Mouse (Mus musculus): ENCODE results near the gene Rab3gap2. TPM values are rescaled to one million over a fixed set of nuclear protein-coding genes. Genes with fewer than 3 reads are reported as not detected.
A peak's percentile ranks its signal among the peaks of the same experiment; 100 is the strongest.
"Not testable (repeated sequence)": the region's sequence is repeated elsewhere in the genome, so short reads cannot be mapped to it uniquely, and the experiment has no call there.

Rab3gap2 gene
- polyA plus RNA-seq, 1 experiment, result 32.8 TPM

DNA sequence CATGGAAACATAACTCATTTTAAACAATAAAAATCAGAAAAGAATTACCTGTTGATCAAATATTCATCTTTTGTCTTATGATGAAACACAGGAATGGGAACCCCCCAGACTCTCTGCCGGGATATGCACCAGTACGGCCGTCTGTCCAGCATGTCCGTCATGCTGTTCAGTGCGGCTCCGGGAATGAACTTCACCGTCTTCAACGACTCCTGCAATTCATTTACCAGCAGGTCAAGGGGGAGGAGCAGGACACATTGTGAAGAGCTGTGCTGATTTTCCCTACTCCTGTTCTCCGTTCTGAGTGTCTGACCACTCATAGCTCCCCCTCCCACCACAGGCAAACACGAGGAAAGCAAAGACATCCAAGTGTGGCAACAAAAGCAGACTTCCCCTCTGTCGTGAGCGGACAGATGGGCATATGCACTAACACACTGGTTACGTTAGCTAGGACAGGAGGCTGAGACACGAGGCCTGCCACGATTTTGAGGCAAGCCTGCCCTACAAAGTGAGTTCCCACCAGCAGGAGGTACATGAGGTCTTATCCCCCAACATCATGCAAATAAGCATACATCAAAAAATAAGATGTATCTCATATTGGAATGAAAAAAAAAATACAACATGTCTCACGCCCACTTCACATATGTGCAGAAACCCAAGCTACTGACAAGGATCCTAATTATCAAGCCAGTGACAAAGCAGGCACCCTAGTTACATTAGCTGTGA is 112.1 kb downstream of the Rab3gap2 start:
- Histone ChIP-seq H3K27me3 (ENCODE audit: control insufficient read depth, insufficient read depth, low read length, poor library complexity, severe bottlenecking) (no peaks in the 10 kb centered on the region), H3K36me3 (ENCODE audit: control insufficient read depth, insufficient read depth, low read length, poor library complexity, severe bottlenecking) (peaks cover 15% of the 10 kb centered on the region), H3K27ac (ENCODE audit: insufficient read depth, low read length) (no peak overlapping the region), H3K9me3 (replicated peaks; ENCODE audit: control insufficient read depth, insufficient read depth, low read length, poor library complexity, severe bottlenecking) (no peaks in the 10 kb centered on the region), H3K9ac (ENCODE audit: low read depth, poor library complexity, severe bottlenecking) (no peak overlapping the region), H3K4me3 (ENCODE audit: low read depth, low read length) (no peak overlapping the region), H3K4me1 (ENCODE audit: control insufficient read depth, insufficient read depth, low read length) (no peaks in the 10 kb centered on the region)
- TF ChIP-seq CTCF (IDR thresholded peaks at IDR 0.05; ENCODE audit: low read depth, low read length) (no peak), EP300 (IDR thresholded peaks at IDR 0.05; ENCODE audit: insufficient read depth, low read depth, low read length) (no peak), POLR2A (IDR thresholded peaks at IDR 0.05; ENCODE audit: insufficient read depth, low read length) (no peak)

DNA sequence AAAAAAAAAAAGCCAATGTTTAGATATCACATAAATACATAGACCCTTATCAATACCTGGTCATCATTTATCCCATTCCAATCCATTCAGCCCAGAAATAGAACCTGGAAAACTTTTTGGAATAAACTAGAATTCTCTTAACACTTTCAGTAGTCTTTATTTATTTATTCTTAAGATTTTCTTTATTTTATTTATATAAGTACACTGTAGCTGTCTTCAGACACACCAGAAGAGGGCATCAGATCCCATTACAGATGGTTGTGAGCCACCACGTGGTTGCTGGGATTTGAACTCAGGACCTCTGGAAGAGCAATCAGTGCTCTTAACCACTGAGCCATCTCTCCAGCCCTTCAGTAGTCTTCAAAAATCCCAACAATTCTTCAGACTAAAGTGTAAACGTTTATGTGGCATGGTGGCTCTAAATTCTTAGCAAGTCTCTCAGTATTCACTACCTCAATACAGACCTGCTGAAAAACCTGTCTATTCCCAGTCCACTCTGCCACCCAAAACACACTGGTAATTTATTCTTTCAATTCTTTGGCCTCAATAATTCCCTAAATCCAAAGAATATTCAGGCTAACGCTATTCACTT is 123.9 kb downstream of the Rab3gap2 start:
- not testable (repeated sequence) for H3K4me3 ChIP-seq (ENCODE audit: low read depth, low read length); H3K4me1 ChIP-seq (ENCODE audit: control insufficient read depth, insufficient read depth, low read length); H3K27ac ChIP-seq (ENCODE audit: insufficient read depth, low read length); H3K27me3 ChIP-seq (ENCODE audit: control insufficient read depth, insufficient read depth, low read length, poor library complexity, severe bottlenecking); H3K9ac ChIP-seq (ENCODE audit: low read depth, poor library complexity, severe bottlenecking); H3K9me3 ChIP-seq (replicated peaks; ENCODE audit: control insufficient read depth, insufficient read depth, low read length, poor library complexity, severe bottlenecking)
- peaks cover 26% of the 10 kb centered on the region for H3K36me3 ChIP-seq (ENCODE audit: control insufficient read depth, insufficient read depth, low read length, poor library complexity, severe bottlenecking)

DNA sequence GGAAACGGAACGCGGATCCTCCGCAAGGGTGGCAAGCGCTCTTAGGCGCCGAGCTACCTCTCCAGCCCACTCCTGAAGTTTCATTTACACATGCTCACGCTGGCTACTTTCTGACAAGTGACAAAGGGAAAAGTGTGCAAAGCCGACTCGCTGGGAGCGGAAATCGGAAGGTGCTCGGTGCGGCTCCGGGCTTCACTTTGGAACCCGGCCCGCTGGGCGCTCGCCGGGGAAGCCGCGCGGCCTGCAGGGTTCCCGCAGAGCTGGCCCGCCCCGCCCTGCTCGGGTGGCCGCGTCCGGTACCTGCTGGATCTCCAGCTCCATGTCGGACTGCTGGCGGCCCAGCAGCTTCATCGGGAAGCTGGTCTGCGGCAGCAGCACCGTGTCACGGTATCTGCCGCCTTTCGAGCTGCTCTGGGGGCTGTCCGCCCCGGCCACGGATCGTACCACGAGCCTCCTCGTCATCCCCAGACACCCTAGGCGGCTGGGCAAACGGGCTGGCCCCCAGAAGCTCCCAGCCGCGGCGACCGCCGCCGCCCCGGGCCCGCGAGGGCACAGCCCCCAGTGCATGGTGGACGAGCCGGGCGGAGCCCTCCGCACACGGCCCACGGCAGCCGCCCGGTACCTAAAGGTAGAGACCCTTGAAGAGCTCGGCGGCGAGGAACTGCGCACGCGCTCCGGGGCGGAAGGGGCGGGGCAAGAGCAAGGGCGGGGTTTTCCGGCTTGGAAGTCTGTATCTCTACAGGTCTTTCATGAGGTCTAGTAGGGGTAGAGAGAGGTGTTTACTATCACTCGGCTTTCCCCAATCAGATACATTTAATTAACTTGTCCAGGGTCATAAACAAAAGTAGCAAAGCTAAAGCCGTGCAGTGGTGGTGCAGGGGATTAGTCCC is 125.0 kb downstream of the Rab3gap2 start, which contains the start of gene Iars2:
Gene Iars2 (minus strand): TSS at position 676 of the 890 bp plus-strand sequence.
- Histone ChIP-seq H3K36me3 (ENCODE audit: control insufficient read depth, insufficient read depth, low read length, poor library complexity, severe bottlenecking) (peaks cover 16% of the 10 kb centered on the region), H3K27ac (ENCODE audit: insufficient read depth, low read length) (peak within 1 kb of the TSS; percentile 51), H3K9ac (ENCODE audit: low read depth, poor library complexity, severe bottlenecking) (peak within 1 kb of the TSS; percentile 88), H3K9me3 (replicated peaks; ENCODE audit: control insufficient read depth, insufficient read depth, low read length, poor library complexity, severe bottlenecking) (no peaks in the 10 kb centered on the region; the same call in 1 of the 2 replicates), H3K4me1 (ENCODE audit: control insufficient read depth, insufficient read depth, low read length) (no peaks in the 10 kb centered on the region), H3K27me3 (ENCODE audit: control insufficient read depth, insufficient read depth, low read length, poor library complexity, severe bottlenecking) (no peaks in the 10 kb centered on the region), H3K4me3 (ENCODE audit: low read depth, low read length) (peak within 1 kb of the TSS; percentile 91)
- no peak for TF ChIP-seq CTCF (IDR thresholded peaks at IDR 0.05; ENCODE audit: low read depth, low read length)
- TF ChIP-seq EP300 (IDR thresholded peaks at IDR 0.05; ENCODE audit: insufficient read depth, low read depth, low read length), result 0 out of 2 replicates have a peak, but pooled peaks have one; percentile 7
- TF ChIP-seq POLR2A (IDR thresholded peaks at IDR 0.05; ENCODE audit: insufficient read depth, low read length), result peak; percentile 50

DNA sequence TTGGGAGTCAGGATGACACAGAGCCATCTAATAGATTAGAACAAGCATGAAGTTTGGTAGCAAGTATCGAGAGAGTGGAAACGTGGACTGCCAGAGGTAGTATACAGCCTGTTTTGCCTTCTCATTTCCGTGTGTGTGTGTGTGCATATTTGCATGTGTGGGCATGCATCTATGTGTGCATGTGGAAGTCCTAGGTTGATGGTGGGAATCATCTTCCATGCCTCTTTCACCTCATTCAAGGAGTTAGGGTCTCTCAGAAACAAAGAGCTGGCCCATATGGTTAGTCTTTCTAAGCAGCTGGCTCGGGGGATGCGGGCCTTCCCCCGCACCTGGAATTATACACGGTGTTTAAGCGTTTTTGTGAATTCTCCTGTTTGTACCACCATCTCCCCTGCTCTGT is 125.9 kb downstream of the Rab3gap2 start:
- H3K9me3 ChIP-seq (replicated peaks; ENCODE audit: control insufficient read depth, insufficient read depth, low read length, poor library complexity, severe bottlenecking), result no peaks in the 10 kb centered on the region; the same call in 1 of the 2 replicates
- H3K36me3 ChIP-seq (ENCODE audit: control insufficient read depth, insufficient read depth, low read length, poor library complexity, severe bottlenecking), result peaks cover 12% of the 10 kb centered on the region
- H3K27me3 ChIP-seq (ENCODE audit: control insufficient read depth, insufficient read depth, low read length, poor library complexity, severe bottlenecking), result no peaks in the 10 kb centered on the region
- peak overlapping the region; percentile 88; the same call in 1 of the 2 replicates for H3K9ac ChIP-seq (ENCODE audit: low read depth, poor library complexity, severe bottlenecking)
- peak overlapping the region; percentile 46 for H3K4me3 ChIP-seq (ENCODE audit: low read depth, low read length)
- no peaks in the 10 kb centered on the region for H3K4me1 ChIP-seq (ENCODE audit: control insufficient read depth, insufficient read depth, low read length)
- H3K27ac ChIP-seq (ENCODE audit: insufficient read depth, low read length), result no peak overlapping the region
- no peak for TF ChIP-seq CTCF (IDR thresholded peaks at IDR 0.05; ENCODE audit: low read depth, low read length)
- no peak for TF ChIP-seq POLR2A (IDR thresholded peaks at IDR 0.05; ENCODE audit: insufficient read depth, low read length)
- TF ChIP-seq EP300 (IDR thresholded peaks at IDR 0.05; ENCODE audit: insufficient read depth, low read depth, low read length), result no peak

DNA sequence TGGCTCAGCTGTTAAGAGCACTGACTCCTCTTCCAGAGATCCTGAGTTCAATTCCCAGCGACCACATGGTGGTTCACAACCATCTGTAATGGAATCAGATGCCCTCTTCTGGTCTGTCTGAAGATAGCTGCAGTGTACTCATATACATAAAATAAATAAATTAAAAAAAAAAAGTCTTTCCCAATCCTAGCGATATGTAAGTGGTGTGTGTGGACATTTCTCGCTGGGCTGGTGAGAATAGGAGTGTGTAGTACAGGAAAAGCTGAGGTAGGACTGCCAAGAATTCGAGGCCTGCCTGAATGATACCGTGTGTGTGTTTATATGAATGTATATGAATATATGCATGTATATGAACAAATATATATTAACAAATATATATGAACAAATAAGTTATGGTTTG is 127.4 kb downstream of the Rab3gap2 start:
- no peaks in the 10 kb centered on the region for H3K27me3 ChIP-seq (ENCODE audit: control insufficient read depth, insufficient read depth, low read length, poor library complexity, severe bottlenecking)
- peaks cover 6% of the 10 kb centered on the region; the same call in 1 of the 2 replicates for H3K36me3 ChIP-seq (ENCODE audit: control insufficient read depth, insufficient read depth, low read length, poor library complexity, severe bottlenecking)
- H3K4me1 ChIP-seq (ENCODE audit: control insufficient read depth, insufficient read depth, low read length), result no peaks in the 10 kb centered on the region
- no peak overlapping the region for H3K27ac ChIP-seq (ENCODE audit: insufficient read depth, low read length)
- H3K4me3 ChIP-seq (ENCODE audit: low read depth, low read length), result no peak overlapping the region
- no peaks in the 10 kb centered on the region; the same call in 1 of the 2 replicates for H3K9me3 ChIP-seq (replicated peaks; ENCODE audit: control insufficient read depth, insufficient read depth, low read length, poor library complexity, severe bottlenecking)
- H3K9ac ChIP-seq (ENCODE audit: low read depth, poor library complexity, severe bottlenecking), result 0 out of 2 replicates have a peak overlapping the region, but pooled peaks have one; percentile 43
- TF ChIP-seq CTCF (IDR thresholded peaks at IDR 0.05; ENCODE audit: low read depth, low read length) (no peak), POLR2A (IDR thresholded peaks at IDR 0.05; ENCODE audit: insufficient read depth, low read length) (no peak), EP300 (IDR thresholded peaks at IDR 0.05; ENCODE audit: insufficient read depth, low read depth, low read length) (no peak)
